Mouse (Mus musculus): ENCODE results near the gene Gm20696.

- TF ChIP-seq CTCF (IDR thresholded peaks at IDR 0.05; ENCODE audit: low read depth) (no peak), EP300 (optimal IDR thresholded peaks at IDR 0.05) (no peak)
Observed at GRCm38 (mm10) chr6:99552816-99553215, 113.8 kb downstream of the Gm20696 start.
